Mouse (Mus musculus) kidney, adult 2 months (tissue): ENCODE measurements at regions not wholly inside any gene's neighbourhood (a gene's known extent, or its start where the extent isn't known, plus 50 kb on each side); places are given as distances from the start of the nearest gene placed in this dataset.

Experiments
- DNase-seq: peaks from one replicate; pipeline ENCODE4 v3.0.0; 2021
- H3K27ac ChIP-seq: fragments of 200-500 bp; 2 replicates; pipeline ENCODE4 v1.5.1; 2012; ENCODE audit warnings: low read depth, low read length, control low read depth, inconsistent platforms; ENCODE audit not compliant: insufficient read depth
- H3K27me3 ChIP-seq: fragments of 200-500 bp; replicated peaks from 2 replicates; pipeline ENCODE4 v1.6.1; 2012; ENCODE audit warnings: mild to moderate bottlenecking, moderate library complexity, low read length, inconsistent platforms; ENCODE audit not compliant: control insufficient read depth, insufficient read depth
- H3K36me3 ChIP-seq: fragments of 200-500 bp; 2 replicates; pipeline ENCODE4 v1.6.1; 2012; ENCODE audit warnings: mild to moderate bottlenecking, moderate library complexity, low read length, inconsistent platforms; ENCODE audit not compliant: control insufficient read depth, insufficient read depth
- H3K4me1 ChIP-seq: fragments of 200-500 bp; 2 replicates; pipeline ENCODE4 v1.6.1; 2011; ENCODE audit warnings: low read length; ENCODE audit not compliant: control insufficient read depth, insufficient read depth
- H3K4me3 ChIP-seq: fragments of 200-500 bp; 2 replicates; pipeline ENCODE4 v1.5.1; 2011; ENCODE audit warnings: mild to moderate bottlenecking, low read depth, low read length, control low read depth; ENCODE audit not compliant: insufficient read depth
- CTCF ChIP-seq: fragments of 200-500 bp; conservative IDR thresholded peaks from 2 replicates; pipeline ENCODE4 v1.5.1; 2011; ENCODE audit warnings: low read depth, mild to moderate bottlenecking, control low read depth, low read length, moderate library complexity, mixed read lengths; ENCODE audit not compliant: insufficient read depth, insufficient read length
- POLR2A ChIP-seq: fragments of 200-500 bp; IDR thresholded peaks from one replicate; pipeline ENCODE4 v1.6.1; 2011; ENCODE audit warnings: low read depth, low read length, control low read depth
- WGBS: fragments of 180-500 bp; shearing (Covaris S2); methylation state at CpG from one replicate; pipeline ENCODE4 v1.1.7; 2018; 5-methylcytosine and 5-hydroxymethylcytosine counted together

DNA sequence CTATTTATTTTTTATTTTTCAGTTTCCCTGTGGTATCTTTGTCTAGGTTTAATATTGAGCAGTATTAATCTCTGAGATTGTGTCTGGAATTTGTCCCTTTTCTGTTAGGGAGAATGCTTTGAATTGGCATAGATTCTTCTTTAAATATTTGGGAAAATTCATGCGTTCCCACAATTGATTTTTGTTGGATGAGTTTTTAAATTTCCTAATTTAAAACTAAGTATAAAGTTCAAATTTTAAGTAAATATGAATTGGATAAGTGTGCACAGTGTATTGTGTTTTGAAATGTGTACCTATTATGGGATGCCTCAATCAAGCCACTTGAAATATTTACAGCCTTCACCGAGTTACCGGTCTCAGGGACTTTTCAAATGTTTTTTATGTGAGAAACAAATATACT, 152.3 kb downstream of the Slc38a4 start:
- H3K27me3 ChIP-seq = no peaks in the 10 kb centered on the region
- H3K27ac ChIP-seq = no peak overlapping the region
- no peak for DNase-seq
- 88% methylated on average over 3 of the region's 3 CpGs for WGBS
- H3K36me3 ChIP-seq = no peaks in the 10 kb centered on the region
- no peak overlapping the region for H3K4me3 ChIP-seq
- no peaks in the 10 kb centered on the region for H3K4me1 ChIP-seq
- no peak for TF ChIP-seq CTCF
- TF ChIP-seq POLR2A = no peak

DNA sequence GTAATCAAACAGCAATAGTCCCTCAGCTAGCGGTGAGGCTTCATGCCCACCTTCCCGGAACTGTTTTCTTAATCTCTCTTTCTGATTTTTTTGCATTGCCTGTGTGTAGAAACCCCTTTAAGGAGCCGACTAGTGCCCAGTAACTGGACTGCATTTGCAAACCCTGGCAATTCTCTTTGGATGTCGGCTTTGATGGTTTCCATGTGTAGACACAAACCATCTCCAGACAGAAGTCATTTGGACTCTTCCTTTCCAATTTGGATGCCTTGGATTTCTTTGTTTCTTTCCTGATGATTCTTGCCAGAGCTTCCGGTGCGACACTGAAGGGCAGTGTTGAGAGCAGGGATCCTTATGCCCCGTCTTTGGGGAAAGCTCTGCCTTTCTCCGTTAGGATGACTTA, 153.0 kb downstream of the Slc38a4 start:
- Histone ChIP-seq H3K36me3 (no peaks in the 10 kb centered on the region), H3K27me3 (no peaks in the 10 kb centered on the region), H3K4me3 (no peak overlapping the region), H3K27ac (no peak overlapping the region), H3K4me1 (no peaks in the 10 kb centered on the region)
- TF ChIP-seq POLR2A (no peak), CTCF (no peak)
- DNase-seq = no peak
- WGBS = 75% methylated on average over 8 of the region's 8 CpGs

DNA sequence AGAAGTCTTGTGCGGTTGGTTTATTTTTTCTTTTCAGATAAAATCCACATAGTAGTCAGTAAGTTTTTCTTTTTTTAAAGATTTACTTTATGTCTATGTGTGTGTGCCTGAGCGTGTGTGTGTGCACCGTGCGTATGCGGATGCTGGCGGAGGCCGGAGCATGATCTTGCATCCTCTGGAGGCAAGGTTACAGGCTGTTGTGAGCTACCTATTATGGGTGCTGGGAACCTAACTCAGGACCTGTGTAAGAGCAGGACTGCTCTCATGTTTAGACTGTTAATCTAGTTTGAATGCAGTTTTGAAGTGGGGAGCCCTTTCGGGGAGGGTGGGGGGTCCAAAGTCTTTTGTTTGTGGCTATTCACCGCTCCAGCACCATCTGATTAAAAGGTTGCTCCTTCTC, 154.1 kb downstream of the Slc38a4 start:
- no peak for TF ChIP-seq POLR2A
- TF ChIP-seq CTCF = no peak
- DNase-seq = no peak
- no peak overlapping the region for H3K27ac ChIP-seq
- no peak overlapping the region for H3K4me3 ChIP-seq
- WGBS = 96% methylated on average over 9 of the region's 9 CpGs
- H3K4me1 ChIP-seq = no peaks in the 10 kb centered on the region
- H3K27me3 ChIP-seq = no peaks in the 10 kb centered on the region
- H3K36me3 ChIP-seq = no peaks in the 10 kb centered on the region

DNA sequence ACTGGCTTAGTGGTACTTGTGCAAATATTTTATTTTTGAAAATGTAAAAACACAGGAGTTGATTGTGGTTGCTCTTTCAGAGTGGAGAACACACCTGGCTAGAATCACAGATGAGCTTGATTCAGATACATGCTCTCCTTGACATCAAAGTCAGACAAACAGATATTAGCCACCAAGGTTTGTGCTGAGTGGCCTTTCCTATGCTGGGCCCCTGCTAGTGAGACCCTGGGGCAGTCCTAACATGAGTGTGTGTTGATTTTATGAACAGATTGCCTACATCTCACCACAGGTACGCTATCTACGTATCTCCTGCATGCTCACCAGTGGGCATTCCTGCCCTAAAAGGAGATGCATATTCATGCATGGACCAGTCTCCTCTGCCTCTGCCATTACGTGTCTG, 157.5 kb downstream of the Slc38a4 start:
- Histone ChIP-seq H3K36me3 (no peaks in the 10 kb centered on the region), H3K4me1 (no peaks in the 10 kb centered on the region), H3K27ac (no peak overlapping the region), H3K4me3 (no peak overlapping the region), H3K27me3 (no peaks in the 10 kb centered on the region)
- DNase-seq = no peak
- TF ChIP-seq CTCF = no peak
- no peak for TF ChIP-seq POLR2A
- WGBS = 88% methylated on average over 3 of the region's 3 CpGs

- no peak overlapping the region for H3K27ac ChIP-seq
- TF ChIP-seq CTCF = no peak
- TF ChIP-seq POLR2A = no peak
- no peak overlapping the region for H3K4me3 ChIP-seq
- H3K36me3 ChIP-seq = no peaks in the 10 kb centered on the region
- no peaks in the 10 kb centered on the region for H3K27me3 ChIP-seq
- no peaks in the 10 kb centered on the region for H3K4me1 ChIP-seq
- WGBS = 49% methylated on average over 10 of the region's 10 CpGs
- no peak for DNase-seq
These were observed 170.9 kb downstream of the Slc38a4 start for GRCm38 (mm10) chr15:96884901-96885300.

- TF ChIP-seq POLR2A = no peak
- TF ChIP-seq CTCF = no peak
- Histone ChIP-seq H3K36me3 (no peaks in the 10 kb centered on the region), H3K4me3 (no peak overlapping the region), H3K27me3 (no peaks in the 10 kb centered on the region), H3K4me1 (no peaks in the 10 kb centered on the region), H3K27ac (no peak overlapping the region)
- DNase-seq = no peak
- WGBS = 90% methylated on average over 10 of the region's 10 CpGs
These were observed 172.0 kb downstream of the Slc38a4 start for GRCm38 (mm10) chr15:96883754-96884153.

GRCm38 (mm10) chr15:96882211-96882610, 173.5 kb downstream of the Slc38a4 start:
- H3K27ac ChIP-seq = no peak overlapping the region
- no peak for TF ChIP-seq POLR2A
- no peak for TF ChIP-seq CTCF
- no peak overlapping the region for H3K4me3 ChIP-seq
- no peaks in the 10 kb centered on the region for H3K36me3 ChIP-seq
- no peaks in the 10 kb centered on the region for H3K4me1 ChIP-seq
- 72% methylated on average over 14 of the region's 14 CpGs for WGBS
- no peaks in the 10 kb centered on the region for H3K27me3 ChIP-seq
- DNase-seq = no peak
